Mouse (Mus musculus) hindbrain, embryonic 14.5 days (tissue): ENCODE measurements around the gene Fam122a. TPM values are rescaled to one million over a fixed set of nuclear protein-coding genes. Genes with fewer than 3 reads are reported as not detected.

Source experiments
- ATAC-seq: fragments of 200-750 bp; cut with Nextera tagmentation; 2 replicates; pipeline ENCODE4 v1.8.0; 2017; ENCODE audit warnings: moderate number of reproducible peaks, mild to moderate bottlenecking, moderate TSS enrichment, moderate library complexity; ENCODE audit not compliant: low FRiP score
- DNase-seq: peaks from one replicate; pipeline ENCODE4 v3.0.0-alpha.2; 2015; ENCODE audit warnings: low spot score
- H3K27ac ChIP-seq: fragments of 300-500 bp; sonication (generic); 2 replicates; pipeline ENCODE4 v1.5.1; 2014; ENCODE audit warnings: mild to moderate bottlenecking, moderate library complexity
- H3K27me3 ChIP-seq: fragments of 300-500 bp; sonication (generic); 2 replicates; pipeline ENCODE4 v1.6.1; 2014; ENCODE audit warnings: mild to moderate bottlenecking, low read length, mixed read lengths; ENCODE audit not compliant: control insufficient read depth, insufficient read depth
- H3K36me3 ChIP-seq: fragments of 300-500 bp; sonication (generic); replicated peaks from 2 replicates; pipeline ENCODE4 v1.6.1; 2014; ENCODE audit not compliant: control insufficient read depth, insufficient read depth
- H3K4me1 ChIP-seq: fragments of 300-500 bp; sonication (generic); replicated peaks from 2 replicates; pipeline ENCODE4 v1.6.1; 2014; ENCODE audit warnings: antibody characterized with exemption, low read length, mixed read lengths; ENCODE audit not compliant: control insufficient read depth, insufficient read depth
- H3K4me2 ChIP-seq: fragments of 300-500 bp; sonication (generic); replicated peaks from 2 replicates; pipeline ENCODE4 v1.6.1; 2014; ENCODE audit warnings: mild to moderate bottlenecking, moderate library complexity
- H3K4me3 ChIP-seq: fragments of 300-500 bp; sonication (generic); replicated peaks from 2 replicates; pipeline ENCODE4 v1.5.1; 2014; ENCODE audit warnings: mild to moderate bottlenecking, low read length
- H3K9ac ChIP-seq: fragments of 300-500 bp; sonication (generic); 2 replicates; pipeline ENCODE4 v1.6.1; 2014
- H3K9me3 ChIP-seq: fragments of 300-500 bp; sonication (generic); 2 replicates; pipeline ENCODE4 v1.6.1; 2016; ENCODE audit warnings: low read length; ENCODE audit not compliant: control insufficient read depth
- WGBS: fragments of 180-500 bp; shearing (Covaris S2); extraction: QIAGEN DNeasy Blood & Tissue Kit; methylation state at CpG from one replicate; pipeline ENCODE4 v1.1.7; 2014; 5-methylcytosine and 5-hydroxymethylcytosine counted together
- polyA plus RNA-seq: library from polyadenylated mRNA; unstranded; fragments of >200 nt; fragmentation: Nextera tagmentation; extraction: Ambion mirVana; gene quantifications from 2 replicates; pipeline ENCODE4 v1.2.1, GENCODE M21; 2014

The Fam122a gene
- polyA plus RNA-seq, 1 experiment from 2014 or later, result 61.1 TPM

DNA sequence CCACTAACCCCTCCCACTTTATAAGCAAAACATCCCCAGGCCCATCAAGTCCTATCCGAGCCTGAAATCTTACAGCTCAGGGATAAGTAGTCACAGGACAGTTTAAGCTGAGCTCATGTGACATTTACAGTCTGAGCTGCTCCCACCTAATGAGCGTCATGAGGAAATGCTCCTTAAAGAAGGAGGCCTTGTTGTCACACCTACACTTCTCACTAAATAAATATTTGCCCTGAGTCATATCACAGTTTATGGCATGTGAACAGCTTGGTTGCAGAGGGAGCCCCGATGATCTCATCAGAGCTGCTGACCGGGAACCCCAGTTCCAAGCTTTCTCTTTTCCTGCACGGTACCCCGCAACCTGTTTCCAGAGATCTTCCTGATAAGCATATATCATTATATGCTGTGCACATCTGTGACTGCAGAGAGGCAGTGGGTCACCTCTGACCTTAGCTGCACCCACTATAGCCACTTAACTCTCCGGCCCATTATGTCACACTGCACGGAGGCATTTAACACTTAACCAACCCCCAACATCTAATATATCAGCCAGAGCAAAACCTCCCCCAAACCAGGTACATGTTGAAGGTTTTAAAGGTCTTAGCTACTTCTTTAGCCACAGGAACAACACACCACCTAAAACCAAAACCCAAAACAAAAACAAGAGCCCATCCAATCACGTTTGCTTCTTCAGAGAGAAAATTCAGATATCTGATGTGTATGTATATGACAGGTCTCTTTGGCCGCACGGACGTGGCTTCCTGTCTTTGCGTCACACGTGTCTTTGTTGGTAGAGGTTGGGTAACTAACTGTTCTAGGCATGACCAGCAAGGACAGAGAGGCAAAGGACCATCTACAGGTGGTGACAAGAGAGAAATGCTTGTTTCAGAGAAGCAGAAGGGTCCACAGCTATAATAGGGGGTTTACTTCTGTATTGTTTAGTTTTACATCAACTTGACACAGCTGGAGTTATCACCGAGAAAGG lies 37.8 kb upstream of the Fam122a start:
- no peaks in the 10 kb centered on the region for H3K9me3 ChIP-seq
- DNase-seq (no peak), ATAC-seq (no peak)
- H3K27ac ChIP-seq, result no peak overlapping the region
- no peaks in the 10 kb centered on the region for H3K27me3 ChIP-seq
- WGBS, result 90% methylated on average over 15 of the region's 15 CpGs
- H3K36me3 ChIP-seq, result no peaks in the 10 kb centered on the region
- H3K4me2 ChIP-seq, result no peak overlapping the region
- no peaks in the 10 kb centered on the region for H3K4me1 ChIP-seq
- H3K4me3 ChIP-seq, result no peak overlapping the region
- no peak overlapping the region for H3K9ac ChIP-seq

DNA sequence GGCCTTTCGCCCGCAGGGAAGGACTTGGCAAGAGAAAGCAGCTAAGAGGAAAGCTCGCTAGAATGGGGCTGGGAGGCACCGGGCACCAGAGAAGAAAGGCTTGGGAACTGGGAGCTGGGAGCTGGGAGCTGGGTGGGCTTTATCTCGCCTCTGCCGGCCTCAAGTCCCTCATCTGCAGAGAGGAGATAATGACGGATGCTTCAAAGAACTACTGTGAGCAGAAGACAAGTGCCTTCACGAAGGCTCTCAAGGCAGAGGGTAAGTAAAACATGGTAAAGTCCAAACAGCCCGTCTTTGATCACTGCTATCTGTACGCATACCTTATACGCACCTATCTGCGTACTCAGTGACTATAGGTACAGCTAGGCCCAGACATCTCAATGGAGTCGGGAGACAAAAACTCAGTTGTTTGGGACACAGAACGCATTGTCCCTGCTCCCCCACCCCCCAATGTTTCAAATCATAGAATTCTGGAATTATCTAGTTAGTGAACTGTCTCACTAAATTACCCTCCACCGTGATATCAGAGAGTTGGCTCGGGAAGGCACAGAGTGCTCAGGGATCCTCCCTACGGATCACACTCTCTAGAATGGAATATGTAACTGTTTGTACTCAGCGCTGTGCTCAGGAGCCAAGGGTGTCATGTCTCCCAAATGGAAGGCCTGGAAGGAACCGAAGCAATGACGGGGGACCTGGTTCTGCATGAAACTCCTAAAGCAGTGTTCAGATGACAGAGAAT lies 36.1 kb upstream of the Fam122a start:
- no peak for DNase-seq
- WGBS, result 88% methylated on average over 20 of the region's 20 CpGs

DNA sequence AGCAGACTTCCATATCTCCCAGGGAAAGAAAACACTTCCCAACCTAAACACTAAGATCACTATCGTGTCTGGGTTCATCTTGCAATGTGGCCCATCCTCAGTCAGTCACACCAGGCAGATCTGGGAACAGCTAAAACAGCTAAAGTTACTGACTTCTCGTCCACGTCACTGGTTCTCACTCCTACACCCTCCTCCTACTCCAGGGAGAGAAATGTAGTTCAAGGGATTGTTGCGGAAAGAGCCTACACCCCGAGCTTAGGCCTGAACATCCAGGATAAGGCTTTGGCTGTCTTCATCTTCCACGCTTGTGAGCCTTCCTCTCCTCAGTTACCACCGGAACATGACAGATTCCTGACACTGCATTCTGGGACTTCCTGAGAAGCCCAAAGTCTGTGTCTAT lies 34.8 kb upstream of the Fam122a start:
- Histone ChIP-seq H3K9ac (no peak overlapping the region), H3K4me2 (no peak overlapping the region), H3K27ac (no peak overlapping the region), H3K9me3 (no peaks in the 10 kb centered on the region), H3K27me3 (no peaks in the 10 kb centered on the region), H3K4me1 (no peaks in the 10 kb centered on the region; the same call in 1 of the 2 replicates), H3K4me3 (no peak overlapping the region), H3K36me3 (no peaks in the 10 kb centered on the region)
- DNase-seq, result no peak
- no peak for ATAC-seq
- WGBS, result 93% methylated on average over 7 of the region's 7 CpGs

More for the DNA sequence above, 36.1 kb upstream of the Fam122a start:
- Histone ChIP-seq H3K27ac (no peak overlapping the region), H3K4me1 (no peaks in the 10 kb centered on the region; the same call in 1 of the 2 replicates), H3K4me3 (no peak overlapping the region), H3K27me3 (no peaks in the 10 kb centered on the region), H3K36me3 (no peaks in the 10 kb centered on the region), H3K4me2 (no peak overlapping the region), H3K9me3 (no peaks in the 10 kb centered on the region), H3K9ac (no peak overlapping the region)
- ATAC-seq, result no peak

DNA sequence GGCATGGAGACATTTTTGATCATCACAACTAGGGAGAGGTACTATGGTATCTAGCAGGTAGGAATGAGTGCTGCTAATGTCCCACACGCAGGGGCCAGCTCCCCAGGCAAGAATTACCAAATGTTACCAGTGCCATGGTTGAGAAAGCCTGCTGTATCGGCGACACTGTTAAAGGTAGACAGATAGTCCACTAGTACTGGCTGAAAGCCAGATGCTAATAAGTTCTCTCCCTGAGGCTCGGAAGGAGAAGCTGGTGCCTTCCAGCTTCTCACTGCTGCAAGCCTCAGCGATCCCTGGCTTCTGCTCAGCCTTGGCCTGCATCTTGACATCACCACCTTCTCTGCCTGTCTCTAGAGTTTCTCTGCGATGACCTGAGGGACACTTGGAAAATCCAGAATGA lies 32.2 kb upstream of the Fam122a start:
- ATAC-seq (no peak), DNase-seq (no peak)
- no peaks in the 10 kb centered on the region for H3K9me3 ChIP-seq
- no peak overlapping the region for H3K4me2 ChIP-seq
- no peak overlapping the region for H3K9ac ChIP-seq
- no peak overlapping the region for H3K27ac ChIP-seq
- no peaks in the 10 kb centered on the region; the same call in 1 of the 2 replicates for H3K4me1 ChIP-seq
- no peak overlapping the region for H3K4me3 ChIP-seq
- H3K27me3 ChIP-seq, result no peaks in the 10 kb centered on the region
- H3K36me3 ChIP-seq, result no peaks in the 10 kb centered on the region
- 68% methylated on average over 6 of the region's 6 CpGs for WGBS

DNA sequence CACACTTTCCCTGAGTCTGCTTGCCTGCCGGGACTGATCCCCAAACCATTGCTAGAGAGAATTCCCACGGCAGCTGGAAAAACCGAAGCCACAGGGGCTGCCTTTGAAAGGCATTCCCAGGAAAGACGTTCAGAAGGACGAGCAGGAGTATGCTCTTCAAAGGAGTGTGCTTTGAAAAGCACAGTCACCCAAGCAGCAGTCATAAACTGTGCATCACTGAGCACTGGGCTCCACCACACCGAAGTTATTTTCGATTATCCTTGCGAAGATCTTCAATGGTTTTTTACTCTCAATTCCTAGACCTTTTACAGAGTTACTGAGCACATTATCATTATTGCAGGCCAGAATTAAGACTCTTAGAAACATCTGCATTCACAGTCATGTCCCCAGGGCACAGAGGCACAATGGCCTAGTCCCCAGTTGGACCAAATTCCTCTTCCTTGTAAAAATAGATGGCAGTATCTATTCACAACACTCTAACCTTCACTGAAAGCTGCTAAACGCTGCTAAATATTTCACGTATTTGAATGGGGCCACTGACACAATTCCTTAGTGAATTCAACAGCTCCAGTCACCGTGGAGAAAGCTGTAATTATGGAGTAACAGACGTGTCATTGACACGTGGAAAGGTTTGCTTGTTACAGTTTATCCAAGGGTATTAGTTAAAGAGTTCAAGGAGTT lies 31.1 kb upstream of the Fam122a start:
- Histone ChIP-seq H3K4me1 (no peaks in the 10 kb centered on the region; the same call in 1 of the 2 replicates), H3K4me2 (no peak overlapping the region), H3K9me3 (no peaks in the 10 kb centered on the region), H3K36me3 (no peaks in the 10 kb centered on the region), H3K27ac (no peak overlapping the region), H3K4me3 (no peak overlapping the region), H3K9ac (no peak overlapping the region), H3K27me3 (no peaks in the 10 kb centered on the region)
- 23% methylated on average over 13 of the region's 13 CpGs for WGBS
- DNase-seq (no peak), ATAC-seq (no peak)

DNA sequence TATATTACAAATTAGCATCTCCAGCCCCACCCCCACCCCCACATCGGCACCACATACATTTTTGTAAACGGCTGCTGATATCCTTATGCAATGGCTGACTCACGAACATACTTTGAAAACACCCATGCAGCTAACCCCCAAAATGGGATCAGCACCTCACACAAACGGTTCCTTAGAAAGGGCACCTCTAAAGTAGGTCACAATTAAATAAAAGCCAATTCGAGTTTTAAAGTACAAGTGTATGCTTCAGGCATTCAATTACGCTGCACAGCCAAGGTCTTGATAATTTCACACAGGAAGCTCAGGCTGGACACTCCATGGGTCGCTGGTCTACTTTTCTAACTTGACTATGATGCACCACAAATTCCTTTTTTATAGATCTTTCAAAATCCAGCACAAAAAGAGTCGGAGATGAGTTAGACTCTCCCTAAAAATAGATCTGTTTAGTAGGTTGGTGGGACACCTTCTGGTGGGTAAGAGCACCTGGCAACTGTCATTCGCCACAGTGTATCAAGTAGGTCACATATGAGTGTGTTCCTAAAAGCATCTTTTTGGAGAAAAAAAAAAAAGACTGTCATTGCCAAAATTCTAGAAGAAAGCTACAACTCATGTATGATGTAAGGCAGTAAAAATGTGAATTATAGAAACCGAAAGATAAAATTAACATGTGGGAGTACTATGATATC lies 25.7 kb upstream of the Fam122a start:
- no peaks in the 10 kb centered on the region for H3K9me3 ChIP-seq
- H3K4me3 ChIP-seq, result no peak overlapping the region
- H3K4me2 ChIP-seq, result no peak overlapping the region
- H3K27me3 ChIP-seq, result no peaks in the 10 kb centered on the region
- no peak overlapping the region for H3K9ac ChIP-seq
- H3K36me3 ChIP-seq, result no peaks in the 10 kb centered on the region
- DNase-seq (no peak), ATAC-seq (no peak)
- H3K27ac ChIP-seq, result no peak overlapping the region
- no peaks in the 10 kb centered on the region for H3K4me1 ChIP-seq
- 89% methylated on average over 10 of the region's 10 CpGs for WGBS

DNA sequence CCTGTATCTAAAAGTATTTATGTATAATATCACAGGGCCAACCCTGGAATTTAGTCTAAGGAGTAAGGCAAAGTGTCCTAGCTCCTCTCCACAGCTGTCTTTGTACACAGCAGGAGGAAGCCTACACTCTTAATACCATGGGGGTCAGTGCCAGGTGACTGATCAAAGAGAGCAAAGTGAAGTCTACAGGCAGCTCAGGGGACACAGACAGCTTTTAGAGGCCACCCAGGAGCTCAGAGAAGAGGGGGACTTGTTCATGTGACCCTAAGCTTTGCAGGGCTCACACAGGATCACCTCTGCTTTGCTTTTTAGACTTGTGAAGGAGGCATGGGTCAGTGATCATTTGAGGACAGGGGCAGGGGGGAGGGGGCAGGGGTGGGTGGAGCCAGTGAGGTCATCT lies 24.4 kb upstream of the Fam122a start:
- Histone ChIP-seq H3K9ac (no peak overlapping the region), H3K27ac (no peak overlapping the region), H3K4me1 (no peaks in the 10 kb centered on the region), H3K9me3 (no peaks in the 10 kb centered on the region), H3K4me3 (no peak overlapping the region), H3K36me3 (no peaks in the 10 kb centered on the region), H3K27me3 (no peaks in the 10 kb centered on the region), H3K4me2 (no peak overlapping the region)
- no peak for DNase-seq
- ATAC-seq, result no peak

DNA sequence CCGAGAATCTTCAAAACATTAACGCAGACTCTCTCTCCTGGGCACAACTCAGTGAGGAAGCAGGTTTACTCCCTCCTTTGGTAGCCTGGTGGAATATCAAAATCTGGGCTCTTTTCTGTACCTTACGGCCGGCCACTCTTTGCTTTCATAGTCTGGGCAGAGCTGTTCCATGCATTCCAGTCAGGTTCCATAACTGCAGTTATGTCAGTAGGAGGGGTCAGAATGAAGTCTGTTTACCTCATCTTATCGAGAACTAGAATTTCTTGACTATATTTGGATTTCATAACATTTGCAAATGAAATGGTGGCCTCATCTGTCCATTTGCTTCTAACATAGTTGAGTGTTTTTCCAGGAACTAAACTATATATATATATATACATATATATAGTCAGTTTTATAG lies 23.3 kb upstream of the Fam122a start:
- Histone ChIP-seq H3K36me3 (no peaks in the 10 kb centered on the region), H3K9ac (no peak overlapping the region), H3K4me2 (no peak overlapping the region), H3K27ac (no peak overlapping the region), H3K9me3 (no peaks in the 10 kb centered on the region), H3K4me3 (no peak overlapping the region), H3K27me3 (no peaks in the 10 kb centered on the region), H3K4me1 (no peaks in the 10 kb centered on the region)
- ATAC-seq (no peak), DNase-seq (no peak)
- WGBS, result 88% methylated on average over 5 of the region's 5 CpGs
